Mouse (Mus musculus) stomach, postnatal 0 days (tissue): ENCODE results near the gene Pabpn1l. TPM values are rescaled to one million over a fixed set of nuclear protein-coding genes. Genes with fewer than 3 reads are reported as not detected.

Experiments used
- ATAC-seq: fragments of 200-750 bp; cut with Nextera tagmentation; 2 replicates; pipeline ENCODE4 v1.8.0; 2017; ENCODE audit not compliant: low FRiP score, low TSS enrichment
- DNase-seq: peaks from one replicate; pipeline ENCODE4 v3.0.0-alpha.2; 2016; ENCODE audit warnings: low spot score
- H3K27ac ChIP-seq: fragments of 300-500 bp; sonication (generic); replicated peaks from 2 replicates; pipeline ENCODE4 v1.5.1; 2014; ENCODE audit warnings: mild to moderate bottlenecking, control low read depth
- H3K27me3 ChIP-seq: fragments of 300-500 bp; sonication (generic); 2 replicates; pipeline ENCODE4 v1.6.1; 2014; ENCODE audit warnings: low read length; ENCODE audit not compliant: control insufficient read depth, insufficient read depth
- H3K36me3 ChIP-seq: fragments of 300-500 bp; sonication (generic); 2 replicates; pipeline ENCODE4 v1.6.1; 2014; ENCODE audit warnings: low read length, mixed read lengths; ENCODE audit not compliant: control insufficient read depth, insufficient read depth
- H3K4me1 ChIP-seq: fragments of 300-500 bp; sonication (generic); replicated peaks from 2 replicates; pipeline ENCODE4 v1.6.1; 2014; ENCODE audit warnings: antibody characterized with exemption; ENCODE audit not compliant: control insufficient read depth, insufficient read depth
- H3K4me2 ChIP-seq: fragments of 300-500 bp; sonication (generic); replicated peaks from 2 replicates; pipeline ENCODE4 v1.6.1; 2014; ENCODE audit warnings: low read depth, mild to moderate bottlenecking, control low read depth, moderate library complexity
- H3K4me3 ChIP-seq: fragments of 300-500 bp; sonication (generic); 2 replicates; pipeline ENCODE4 v1.5.1; 2014; ENCODE audit warnings: low read depth, low read length, control low read depth
- H3K9ac ChIP-seq: fragments of 300-500 bp; sonication (generic); 2 replicates; pipeline ENCODE4 v1.6.1; 2014; ENCODE audit warnings: mild to moderate bottlenecking, low read length, control low read depth, mixed read lengths
- H3K9me3 ChIP-seq: fragments of 300-500 bp; sonication (generic); 2 replicates; pipeline ENCODE4 v1.6.1; 2016; ENCODE audit warnings: low read length; ENCODE audit not compliant: control insufficient read depth
- CTCF ChIP-seq: IDR thresholded peaks from 2 replicates; pipeline ENCODE4 v1.5.1; 2016; ENCODE audit warnings: antibody characterized with exemption, low read depth, mild to moderate bottlenecking, moderate library complexity
- EP300 ChIP-seq: optimal IDR thresholded peaks from 2 replicates; pipeline ENCODE3; 2016; ENCODE audit warnings: antibody characterized with exemption
- WGBS: fragments of 180-500 bp; shearing (Covaris S2); extraction: QIAGEN DNeasy Blood & Tissue Kit; methylation state at CpG from one replicate; pipeline ENCODE4 v1.1.7; 2014; 5-methylcytosine and 5-hydroxymethylcytosine counted together
- polyA plus RNA-seq: library from polyadenylated mRNA; unstranded; fragments of >200 nt; fragmentation: Nextera tagmentation; extraction: Ambion mirVana; gene quantifications from 2 replicates; pipeline ENCODE4 v1.2.1, GENCODE M21; 2015

Gene Pabpn1l
- polyA plus RNA-seq = 0.08 TPM in 1 of 2 replicates, not detected in the other

GRCm38 (mm10) chr8:122622727-122623126 is at the start of gene Pabpn1l:
TSS of gene Pabpn1l (minus strand) at chr8:122622739.
- no peaks in the 10 kb centered on the region for H3K27me3 ChIP-seq
- no peak within 1 kb of the TSS for H3K27ac ChIP-seq
- H3K4me1 ChIP-seq = no peaks in the 10 kb centered on the region
- no peak within 1 kb of the TSS for H3K4me3 ChIP-seq
- no peak for ATAC-seq
- H3K9ac ChIP-seq = no peak within 1 kb of the TSS
- 60% methylated on average over 6 of the region's 6 CpGs for WGBS
- H3K4me2 ChIP-seq = no peak within 1 kb of the TSS
- no peak for TF ChIP-seq CTCF
- TF ChIP-seq EP300 = no peak
- H3K36me3 ChIP-seq = no peaks in the 10 kb centered on the region
- no peaks in the 10 kb centered on the region for H3K9me3 ChIP-seq
- no peak for DNase-seq

GRCm38 (mm10) chr8:122671894-122672293 is 49.4 kb upstream of the Pabpn1l start:
- TF ChIP-seq CTCF (no peak), EP300 (no peak)
- Histone ChIP-seq H3K9me3 (no peaks in the 10 kb centered on the region), H3K36me3 (no peaks in the 10 kb centered on the region), H3K27ac (no peak overlapping the region), H3K9ac (no peak overlapping the region), H3K4me1 (no peaks in the 10 kb centered on the region), H3K4me2 (no peak overlapping the region), H3K27me3 (no peaks in the 10 kb centered on the region), H3K4me3 (no peak overlapping the region)
- no peak for ATAC-seq
- no peak for DNase-seq
- 57% methylated on average over 6 of the region's 6 CpGs for WGBS

GRCm38 (mm10) chr8:122670718-122671117 is 48.2 kb upstream of the Pabpn1l start:
- no peaks in the 10 kb centered on the region for H3K27me3 ChIP-seq
- H3K27ac ChIP-seq = no peak overlapping the region
- ATAC-seq (no peak), DNase-seq (no peak)
- no peak overlapping the region for H3K4me3 ChIP-seq
- TF ChIP-seq EP300 = no peak
- TF ChIP-seq CTCF = no peak
- WGBS = 88% methylated on average over 3 of the region's 3 CpGs
- H3K4me2 ChIP-seq = no peak overlapping the region
- H3K36me3 ChIP-seq = no peaks in the 10 kb centered on the region
- H3K9me3 ChIP-seq = no peaks in the 10 kb centered on the region
- H3K9ac ChIP-seq = no peak overlapping the region
- peaks cover 5% of the 10 kb centered on the region for H3K4me1 ChIP-seq

- H3K9ac ChIP-seq = no peak overlapping the region
- H3K4me1 ChIP-seq = peaks cover 7% of the 10 kb centered on the region
- no peak overlapping the region for H3K4me2 ChIP-seq
- ATAC-seq (no peak), DNase-seq (no peak)
- TF ChIP-seq EP300 (no peak), CTCF (no peak)
- H3K27me3 ChIP-seq = no peaks in the 10 kb centered on the region
- no peaks in the 10 kb centered on the region for H3K36me3 ChIP-seq
- 37% methylated on average over 11 of the region's 11 CpGs for WGBS
- no peaks in the 10 kb centered on the region for H3K9me3 ChIP-seq
- no peak overlapping the region for H3K4me3 ChIP-seq
- no peak overlapping the region for H3K27ac ChIP-seq
These were observed 47.5 kb upstream of the Pabpn1l start for GRCm38 (mm10) chr8:122670001-122670400.

GRCm38 (mm10) chr8:122669370-122669769 is 46.8 kb upstream of the Pabpn1l start:
- Histone ChIP-seq H3K27me3 (no peaks in the 10 kb centered on the region), H3K9ac (no peak overlapping the region), H3K27ac (no peak overlapping the region), H3K9me3 (no peaks in the 10 kb centered on the region), H3K4me2 (no peak overlapping the region), H3K36me3 (no peaks in the 10 kb centered on the region), H3K4me1 (peaks cover 7% of the 10 kb centered on the region), H3K4me3 (no peak overlapping the region)
- 56% methylated on average over 5 of the region's 5 CpGs for WGBS
- DNase-seq (no peak), ATAC-seq (no peak)
- TF ChIP-seq CTCF (no peak), EP300 (no peak)

- H3K4me1 ChIP-seq = peaks cover 7% of the 10 kb centered on the region
- H3K27ac ChIP-seq = no peak overlapping the region
- no peaks in the 10 kb centered on the region for H3K27me3 ChIP-seq
- H3K4me3 ChIP-seq = no peak overlapping the region
- no peaks in the 10 kb centered on the region for H3K36me3 ChIP-seq
- WGBS = 73% methylated on average over 11 of the region's 11 CpGs
- no peak for DNase-seq
- H3K4me2 ChIP-seq = no peak overlapping the region
- no peak for TF ChIP-seq CTCF
- no peak for TF ChIP-seq EP300
- no peaks in the 10 kb centered on the region for H3K9me3 ChIP-seq
- H3K9ac ChIP-seq = no peak overlapping the region
- no peak for ATAC-seq
These were observed 45.3 kb upstream of the Pabpn1l start for GRCm38 (mm10) chr8:122667854-122668253.
